Mouse (Mus musculus) cerebellum, adult (tissue): ENCODE measurements around the gene Gnat1.

ENCODE experiments used
- ATAC-seq: cut with Nextera tagmentation; 2 replicates; pipeline ENCODE4 v1.9.2; 2017; ENCODE audit warnings: mild to moderate bottlenecking, moderate library complexity, mixed read lengths; ENCODE audit not compliant: insufficient number of reproducible peaks, low FRiP score, low TSS enrichment

Gene Gnat1

DNA sequence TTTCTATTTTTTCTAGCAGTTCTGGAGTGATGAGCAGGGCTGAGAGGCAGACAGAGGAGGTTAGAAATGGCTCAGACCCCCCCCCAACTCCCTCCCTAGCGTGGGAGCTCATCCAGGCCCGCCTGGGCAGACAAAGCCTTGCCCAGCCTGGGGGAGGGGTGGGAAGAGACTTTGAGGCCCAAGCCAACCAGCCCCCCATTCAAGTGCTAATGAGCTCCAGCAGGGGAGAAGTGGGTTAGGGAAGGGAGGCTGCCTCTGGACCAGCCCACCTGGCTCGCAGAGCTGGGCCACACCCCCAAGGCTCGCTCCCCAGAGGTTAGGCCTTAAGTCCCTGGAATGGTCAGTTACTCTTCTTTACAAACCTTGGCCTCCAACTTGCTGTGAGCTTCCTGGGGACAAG, 48.9 kb downstream of the Gnat1 start:
- no peak for ATAC-seq

DNA sequence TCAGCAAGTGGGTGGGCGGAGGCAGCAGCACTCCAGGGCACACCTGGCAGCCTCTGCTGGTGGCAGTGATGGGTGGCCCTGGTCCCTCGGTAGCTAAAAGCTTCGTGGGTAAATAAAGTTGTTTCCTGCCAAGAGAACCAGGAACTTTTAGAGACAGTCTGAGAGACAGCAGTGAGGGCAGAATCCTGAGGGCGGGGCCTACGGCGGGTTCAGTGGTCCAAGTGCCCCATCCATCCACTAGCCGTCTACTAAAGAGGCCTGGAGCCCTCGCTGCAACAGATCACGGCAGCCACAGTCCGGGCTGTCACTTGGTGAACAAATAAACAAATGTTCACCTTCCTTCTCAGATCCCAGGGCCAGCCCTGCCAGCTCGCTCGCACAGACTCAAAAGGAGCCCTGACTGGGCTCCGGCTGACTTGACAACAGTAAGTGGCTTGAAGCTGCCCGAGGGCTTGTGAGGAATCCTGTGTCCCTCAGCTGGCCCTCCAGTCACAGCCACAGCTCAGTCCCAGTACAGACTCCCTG, 49.5 kb downstream of the Gnat1 start:
- ATAC-seq: no peak

DNA sequence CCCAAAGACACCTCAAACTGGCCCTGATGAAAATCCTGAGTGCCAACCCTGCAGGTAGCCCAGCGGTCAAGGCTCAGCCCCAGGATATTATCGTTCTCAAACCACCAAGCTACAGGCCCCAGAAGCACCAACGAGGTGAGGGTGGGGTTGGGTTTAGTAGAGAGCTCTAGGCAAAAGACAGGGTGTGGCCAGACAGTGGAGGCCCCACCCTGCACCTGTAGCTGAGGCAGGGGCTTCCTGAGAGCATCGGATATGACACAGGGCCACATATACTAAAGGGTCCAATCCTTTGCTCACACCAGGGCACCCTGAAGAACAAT, 50.1 kb downstream of the Gnat1 start:
- no peak for ATAC-seq

DNA sequence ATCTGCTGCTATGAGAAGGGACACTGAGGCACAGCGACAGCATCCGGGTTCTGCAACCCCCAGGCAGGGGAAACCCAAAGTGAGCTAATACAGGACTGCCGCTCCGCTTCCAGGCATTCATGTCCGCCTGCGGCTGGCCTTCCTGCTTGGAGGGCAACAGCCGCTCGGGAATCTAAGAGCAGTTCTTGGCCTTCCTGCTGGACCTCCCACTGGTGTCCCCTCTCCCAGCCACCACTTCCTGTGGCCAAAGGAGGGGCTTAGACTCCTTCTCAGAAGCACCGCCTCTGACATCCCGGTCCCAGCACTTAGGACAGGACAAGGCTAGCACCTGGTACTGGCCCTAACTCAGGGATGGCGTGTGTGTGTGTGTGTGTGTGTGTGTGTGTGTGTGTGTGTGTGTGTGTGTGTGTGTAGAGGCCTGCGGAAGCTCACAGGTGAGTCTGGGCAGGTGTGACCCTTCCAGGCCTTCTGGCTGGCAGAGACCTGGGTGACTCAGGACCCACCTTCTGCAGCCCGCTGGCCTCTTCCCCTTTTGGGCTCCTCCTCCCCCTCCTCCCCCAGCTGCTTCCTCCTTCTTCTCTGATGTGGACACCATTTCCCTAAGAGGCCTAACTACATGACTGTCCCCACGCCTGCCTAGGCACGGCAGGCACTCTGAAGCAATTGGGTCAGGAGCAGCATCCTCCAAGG, 50.6 kb downstream of the Gnat1 start:
- ATAC-seq: no peak

GRCm38 (mm10) chr9:107627387-107628255, 51.9 kb downstream of the Gnat1 start:
- ATAC-seq: no peak

DNA sequence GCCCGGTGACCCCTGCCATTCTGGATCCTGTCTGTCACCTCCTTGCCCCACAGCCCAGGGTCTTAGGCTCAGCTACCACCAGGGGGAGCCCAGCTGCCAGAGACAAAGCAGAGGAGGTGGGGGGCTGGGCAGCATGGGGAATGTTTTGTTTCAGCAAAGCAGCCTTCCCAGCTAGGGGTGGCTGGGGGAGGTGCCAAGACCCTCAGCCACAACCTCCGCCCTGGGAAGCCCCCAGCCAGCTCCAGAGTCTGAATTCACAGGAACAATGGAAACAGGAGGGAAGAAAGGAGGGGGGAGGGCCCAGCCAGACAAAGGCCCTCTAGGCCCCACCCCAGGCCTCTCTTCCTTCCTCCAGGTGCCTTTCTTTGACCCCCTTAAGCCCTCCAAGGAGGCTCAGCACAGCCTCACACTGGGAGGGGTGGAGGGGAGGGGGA, 52.7 kb downstream of the Gnat1 start:
- no peak for ATAC-seq

DNA sequence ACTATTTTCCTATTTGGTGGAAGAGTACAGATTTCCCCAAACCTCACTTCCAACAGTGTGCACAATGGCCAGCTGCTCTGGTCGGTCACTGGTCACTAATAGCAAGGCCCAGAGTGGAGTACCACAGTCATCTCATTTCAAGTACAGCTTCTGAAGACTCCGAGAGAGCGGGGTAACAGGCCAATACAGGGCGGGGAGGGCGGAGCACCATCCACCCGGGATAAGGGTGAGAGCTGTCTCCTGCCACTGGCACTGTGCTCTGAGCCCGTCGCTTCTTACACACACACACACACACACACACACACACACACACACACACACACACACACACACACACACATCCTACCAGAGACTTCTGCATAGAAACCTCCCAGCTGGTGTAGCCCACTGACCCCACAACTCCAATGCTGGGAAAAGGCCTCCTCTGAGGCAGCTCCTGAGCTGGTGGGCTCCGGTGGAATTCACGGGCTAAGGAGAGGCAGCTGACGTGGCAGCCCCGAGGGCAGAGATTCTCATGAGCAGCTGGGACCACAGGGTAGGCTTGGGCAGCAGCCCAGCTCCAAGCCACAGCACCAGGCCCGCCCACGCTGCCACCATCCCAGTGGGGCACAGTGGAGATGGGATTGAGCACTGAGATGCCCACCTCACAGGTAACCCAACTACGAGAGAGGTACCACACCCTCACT, 53.2 kb downstream of the Gnat1 start:
- ATAC-seq: no peak

GRCm38 (mm10) chr9:107625351-107626128, 54.0 kb downstream of the Gnat1 start:
- ATAC-seq: no peak

DNA sequence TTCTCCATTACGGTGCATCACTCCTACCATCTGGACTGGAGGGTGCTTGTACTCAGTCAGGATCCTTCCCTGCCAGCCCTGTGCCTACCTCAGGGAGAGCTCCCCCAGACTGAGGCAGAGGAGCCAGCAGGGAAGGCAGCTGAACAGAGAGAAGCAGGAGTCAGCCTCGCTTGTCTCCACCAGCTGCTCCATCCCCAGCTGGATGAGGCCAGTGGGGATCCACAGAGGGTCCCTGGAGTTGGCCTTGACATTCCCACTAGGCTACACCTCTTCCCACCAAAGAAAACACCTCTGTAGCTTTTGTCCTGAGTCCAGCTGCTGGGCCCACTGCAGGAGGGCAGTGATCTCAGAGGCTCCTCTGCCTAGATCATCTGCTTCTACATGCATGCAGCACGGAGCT, 54.6 kb downstream of the Gnat1 start:
- no peak for ATAC-seq

DNA sequence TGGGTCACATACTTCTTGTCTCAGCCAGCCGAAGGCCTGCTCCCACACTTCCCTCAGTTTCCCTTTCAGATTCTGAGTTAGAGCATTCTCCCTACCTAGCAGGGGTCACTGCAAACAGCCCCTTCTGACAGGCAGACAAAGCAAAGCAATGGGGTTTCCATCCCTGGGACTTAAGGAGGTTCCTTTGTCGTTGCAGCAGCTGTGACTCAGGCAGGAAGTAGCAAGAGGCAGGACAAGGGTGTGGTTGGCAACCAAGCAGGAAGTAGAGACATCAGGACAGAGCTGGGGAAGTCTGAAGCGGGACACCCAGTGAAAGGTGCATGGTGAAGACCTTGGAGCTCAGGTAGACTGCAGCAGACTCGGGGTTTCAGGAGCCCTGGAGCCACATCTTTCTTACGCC, 55.0 kb downstream of the Gnat1 start:
- no peak for ATAC-seq
